Mouse (Mus musculus): ENCODE data around the gene Ms4a10. TPM values are rescaled to one million over a fixed set of nuclear protein-coding genes. Genes with fewer than 3 reads are reported as not detected.

The Ms4a10 gene
- polyA plus RNA-seq, 1 experiment from 2014 or later = not detected

GRCm38 (mm10) chr19:10949112-10949511 is 25.4 kb downstream of the Ms4a10 start, which contains the start of gene Ccdc86:
Ccdc86 (minus strand) TSS chr19:10949266.
- under 1% methylated on average over 30 of the region's 30 CpGs for WGBS
- peak; percentile 99 for ATAC-seq (replicated peaks; ENCODE audit: low FRiP score)
- no peaks in the 10 kb centered on the region for H3K27me3 ChIP-seq (ENCODE audit: control insufficient read depth, insufficient read depth, low read length)
- peak within 1 kb of the TSS; percentile 64 for H3K9ac ChIP-seq (ENCODE audit: low read length)
- H3K27ac ChIP-seq (ENCODE audit: low read depth, low read length) = no peak within 1 kb of the TSS
- peak within 1 kb of the TSS; percentile 92 for H3K4me2 ChIP-seq (ENCODE audit: low read depth, low read length, severe bottlenecking)
- H3K4me3 ChIP-seq (ENCODE audit: low read depth, low read length) = peak within 1 kb of the TSS; percentile 60
- DNase-seq (ENCODE audit: low spot score) = peak; percentile 98
- H3K9me3 ChIP-seq (ENCODE audit: control insufficient read depth, low read length) = no peaks in the 10 kb centered on the region
- H3K4me1 ChIP-seq (replicated peaks; ENCODE audit: control insufficient read depth, insufficient read depth, low read length) = peaks cover 7% of the 10 kb centered on the region; the same call in 1 of the 2 replicates
- H3K36me3 ChIP-seq (ENCODE audit: control insufficient read depth, insufficient read depth, low read length) = peaks cover 2% of the 10 kb centered on the region; the same call in 1 of the 2 replicates

- WGBS = under 1% methylated on average over 20 of the region's 20 CpGs
- Histone ChIP-seq H3K9me3 (ENCODE audit: control insufficient read depth, low read length) (no peaks in the 10 kb centered on the region), H3K9ac (ENCODE audit: low read length) (peak overlapping the region; percentile 64), H3K4me3 (ENCODE audit: low read depth, low read length) (peak overlapping the region; percentile 60), H3K27me3 (ENCODE audit: control insufficient read depth, insufficient read depth, low read length) (no peaks in the 10 kb centered on the region), H3K4me1 (replicated peaks; ENCODE audit: control insufficient read depth, insufficient read depth, low read length) (peaks cover 7% of the 10 kb centered on the region; the same call in 1 of the 2 replicates), H3K27ac (ENCODE audit: low read depth, low read length) (no peak overlapping the region), H3K36me3 (ENCODE audit: control insufficient read depth, insufficient read depth, low read length) (peaks cover 5% of the 10 kb centered on the region; the same call in 1 of the 2 replicates), H3K4me2 (ENCODE audit: low read depth, low read length, severe bottlenecking) (peak overlapping the region; percentile 92)
- no peak for ATAC-seq (replicated peaks; ENCODE audit: low FRiP score)
- no peak for DNase-seq (ENCODE audit: low spot score)
Observed at GRCm38 (mm10) chr19:10948416-10948815, 26.1 kb downstream of the Ms4a10 start.

DNA sequence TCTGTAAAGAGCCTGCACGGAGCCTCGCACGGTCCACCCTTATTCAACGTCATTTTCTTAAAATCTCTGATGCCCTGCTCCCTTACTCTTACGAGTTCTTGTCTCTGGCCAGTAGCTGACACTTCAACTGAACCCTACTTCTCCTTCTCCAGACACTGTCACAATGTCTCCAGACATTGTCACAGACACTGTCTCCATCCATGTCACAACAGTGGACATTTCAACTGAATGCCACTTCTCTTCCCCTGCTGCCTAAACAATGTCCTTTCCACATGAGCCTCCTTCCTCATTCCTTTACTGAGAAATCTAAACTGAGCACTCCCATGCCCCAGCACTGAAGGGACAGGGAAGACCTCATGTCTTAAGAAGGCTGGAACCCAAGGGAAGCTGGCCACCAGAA is 27.3 kb downstream of the Ms4a10 start:
- H3K4me1 ChIP-seq (replicated peaks; ENCODE audit: control insufficient read depth, insufficient read depth, low read length) = peaks cover 7% of the 10 kb centered on the region; the same call in 1 of the 2 replicates
- H3K4me3 ChIP-seq (ENCODE audit: low read depth, low read length) = peak overlapping the region; percentile 60
- peak overlapping the region; percentile 92 for H3K4me2 ChIP-seq (ENCODE audit: low read depth, low read length, severe bottlenecking)
- ATAC-seq (replicated peaks; ENCODE audit: low FRiP score) = no peak
- no peak overlapping the region for H3K27ac ChIP-seq (ENCODE audit: low read depth, low read length)
- H3K9ac ChIP-seq (ENCODE audit: low read length) = peak overlapping the region; percentile 64; the same call in 1 of the 2 replicates
- WGBS = 91% methylated on average over 5 of the region's 5 CpGs
- H3K9me3 ChIP-seq (ENCODE audit: control insufficient read depth, low read length) = no peaks in the 10 kb centered on the region
- H3K27me3 ChIP-seq (ENCODE audit: control insufficient read depth, insufficient read depth, low read length) = no peaks in the 10 kb centered on the region
- DNase-seq (ENCODE audit: low spot score) = no peak
- peaks cover 7% of the 10 kb centered on the region; the same call in 1 of the 2 replicates for H3K36me3 ChIP-seq (ENCODE audit: control insufficient read depth, insufficient read depth, low read length)

GRCm38 (mm10) chr19:10946506-10946905 is 28.0 kb downstream of the Ms4a10 start:
- no peak overlapping the region for H3K27ac ChIP-seq (ENCODE audit: low read depth, low read length)
- no peak overlapping the region for H3K4me2 ChIP-seq (ENCODE audit: low read depth, low read length, severe bottlenecking)
- H3K9me3 ChIP-seq (ENCODE audit: control insufficient read depth, low read length) = no peaks in the 10 kb centered on the region
- no peaks in the 10 kb centered on the region for H3K27me3 ChIP-seq (ENCODE audit: control insufficient read depth, insufficient read depth, low read length)
- peaks cover 7% of the 10 kb centered on the region; the same call in 1 of the 2 replicates for H3K36me3 ChIP-seq (ENCODE audit: control insufficient read depth, insufficient read depth, low read length)
- DNase-seq (ENCODE audit: low spot score) (no peak), ATAC-seq (replicated peaks; ENCODE audit: low FRiP score) (no peak)
- no peak overlapping the region; the same call in 1 of the 2 replicates for H3K9ac ChIP-seq (ENCODE audit: low read length)
- H3K4me3 ChIP-seq (ENCODE audit: low read depth, low read length) = no peak overlapping the region
- H3K4me1 ChIP-seq (replicated peaks; ENCODE audit: control insufficient read depth, insufficient read depth, low read length) = peaks cover 7% of the 10 kb centered on the region; the same call in 1 of the 2 replicates
- WGBS = 87% methylated on average over 3 of the region's 3 CpGs

DNA sequence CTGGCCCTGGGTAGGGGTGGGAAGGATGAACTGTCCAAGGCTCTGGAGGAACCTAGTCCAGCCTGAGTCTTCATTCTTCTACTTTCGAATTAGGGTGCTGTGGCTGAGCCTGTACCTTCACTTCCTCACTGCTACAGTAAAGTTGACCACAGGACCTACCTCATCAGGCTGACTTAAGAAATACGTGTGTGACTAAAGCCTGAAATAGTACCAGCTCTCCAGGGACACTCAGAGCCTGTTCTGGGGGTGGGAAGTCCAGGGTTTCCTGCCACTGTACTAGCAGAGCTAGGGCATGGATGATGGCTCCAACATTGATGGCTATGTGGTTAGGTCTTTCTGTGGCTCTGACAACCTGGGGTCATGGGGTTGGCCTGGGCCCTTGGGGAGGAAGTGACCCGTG is 30.5 kb downstream of the Ms4a10 start:
- H3K27ac ChIP-seq (ENCODE audit: low read depth, low read length) = no peak overlapping the region
- no peak for ATAC-seq (replicated peaks; ENCODE audit: low FRiP score)
- H3K4me1 ChIP-seq (replicated peaks; ENCODE audit: control insufficient read depth, insufficient read depth, low read length) = peaks cover 13% of the 10 kb centered on the region; the same call in 1 of the 2 replicates
- H3K4me2 ChIP-seq (ENCODE audit: low read depth, low read length, severe bottlenecking) = no peak overlapping the region
- H3K36me3 ChIP-seq (ENCODE audit: control insufficient read depth, insufficient read depth, low read length) = peaks cover 7% of the 10 kb centered on the region; the same call in 1 of the 2 replicates
- no peak for DNase-seq (ENCODE audit: low spot score)
- no peaks in the 10 kb centered on the region for H3K27me3 ChIP-seq (ENCODE audit: control insufficient read depth, insufficient read depth, low read length)
- H3K4me3 ChIP-seq (ENCODE audit: low read depth, low read length) = no peak overlapping the region
- H3K9me3 ChIP-seq (ENCODE audit: control insufficient read depth, low read length) = no peaks in the 10 kb centered on the region
- WGBS = 85% methylated on average over 3 of the region's 3 CpGs
- H3K9ac ChIP-seq (ENCODE audit: low read length) = no peak overlapping the region

DNA sequence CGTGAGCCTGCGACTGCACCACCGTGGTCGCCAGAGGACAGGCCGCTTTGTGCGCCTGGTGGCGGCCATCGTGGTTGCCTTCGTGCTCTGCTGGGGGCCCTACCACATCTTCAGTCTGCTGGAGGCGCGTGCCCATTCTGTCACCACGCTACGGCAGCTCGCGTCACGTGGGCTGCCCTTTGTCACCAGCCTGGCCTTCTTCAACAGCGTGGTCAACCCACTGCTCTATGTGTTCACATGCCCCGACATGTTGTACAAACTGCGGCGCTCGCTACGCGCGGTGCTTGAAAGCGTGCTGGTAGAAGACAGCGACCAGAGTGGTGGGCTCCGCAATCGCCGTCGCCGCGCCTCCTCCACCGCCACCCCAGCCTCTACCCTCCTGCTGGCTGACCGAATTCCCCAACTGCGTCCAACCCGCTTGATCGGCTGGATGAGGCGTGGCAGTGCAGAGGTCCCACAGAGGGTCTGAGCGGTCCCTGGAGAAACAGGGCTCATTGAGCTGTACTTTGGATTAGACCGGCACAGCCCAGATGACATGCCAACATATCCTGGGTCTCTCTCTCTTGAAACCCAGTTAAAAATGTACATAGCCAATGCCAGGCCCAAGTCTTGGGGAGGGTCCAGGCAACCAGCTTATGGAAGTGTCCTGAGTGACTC is 33.5 kb downstream of the Ms4a10 start:
- ATAC-seq (replicated peaks; ENCODE audit: low FRiP score) = peak; percentile 84
- Histone ChIP-seq H3K4me1 (replicated peaks; ENCODE audit: control insufficient read depth, insufficient read depth, low read length) (peaks cover 6% of the 10 kb centered on the region; the same call in 1 of the 2 replicates), H3K4me3 (ENCODE audit: low read depth, low read length) (peak overlapping the region; percentile 31), H3K9ac (ENCODE audit: low read length) (peak overlapping the region; percentile 59), H3K27ac (ENCODE audit: low read depth, low read length) (no peak overlapping the region; the same call in 1 of the 2 replicates), H3K36me3 (ENCODE audit: control insufficient read depth, insufficient read depth, low read length) (peaks cover 7% of the 10 kb centered on the region; the same call in 1 of the 2 replicates), H3K4me2 (ENCODE audit: low read depth, low read length, severe bottlenecking) (peak overlapping the region; percentile 61), H3K9me3 (ENCODE audit: control insufficient read depth, low read length) (no peaks in the 10 kb centered on the region), H3K27me3 (ENCODE audit: control insufficient read depth, insufficient read depth, low read length) (no peaks in the 10 kb centered on the region)
- peak; percentile 80 for DNase-seq (ENCODE audit: low spot score)
- WGBS = 2% methylated on average over 40 of the region's 40 CpGs

DNA sequence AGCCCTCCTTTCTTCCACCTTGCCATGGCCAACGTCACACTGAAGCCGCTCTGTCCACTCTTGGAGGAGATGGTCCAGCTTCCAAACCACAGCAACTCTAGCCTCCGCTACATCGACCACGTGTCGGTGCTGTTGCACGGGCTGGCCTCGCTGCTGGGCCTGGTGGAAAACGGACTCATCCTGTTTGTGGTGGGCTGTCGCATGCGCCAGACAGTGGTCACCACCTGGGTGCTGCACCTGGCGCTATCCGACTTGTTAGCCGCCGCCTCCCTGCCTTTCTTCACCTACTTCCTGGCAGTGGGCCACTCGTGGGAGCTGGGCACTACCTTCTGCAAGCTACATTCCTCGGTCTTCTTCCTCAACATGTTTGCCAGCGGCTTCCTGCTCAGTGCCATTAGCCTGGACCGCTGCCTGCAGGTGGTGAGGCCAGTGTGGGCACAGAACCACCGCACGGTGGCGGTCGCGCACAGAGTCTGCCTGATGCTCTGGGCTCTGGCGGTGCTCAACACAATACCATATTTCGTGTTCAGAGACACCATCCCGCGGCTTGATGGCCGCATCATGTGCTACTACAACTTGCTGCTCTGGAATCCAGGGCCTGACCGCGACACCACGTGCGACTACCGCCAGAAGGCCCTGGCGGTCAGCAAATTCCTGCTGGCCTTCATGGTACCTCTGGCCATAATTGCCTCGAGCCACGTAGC is 34.2 kb downstream of the Ms4a10 start:
- Histone ChIP-seq H3K27ac (ENCODE audit: low read depth, low read length) (no peak overlapping the region; the same call in 1 of the 2 replicates), H3K4me2 (ENCODE audit: low read depth, low read length, severe bottlenecking) (peak overlapping the region; percentile 61), H3K36me3 (ENCODE audit: control insufficient read depth, insufficient read depth, low read length) (peaks cover 7% of the 10 kb centered on the region; the same call in 1 of the 2 replicates), H3K9ac (ENCODE audit: low read length) (peak overlapping the region; percentile 59), H3K9me3 (ENCODE audit: control insufficient read depth, low read length) (no peaks in the 10 kb centered on the region), H3K4me3 (ENCODE audit: low read depth, low read length) (peak overlapping the region; percentile 31), H3K4me1 (replicated peaks; ENCODE audit: control insufficient read depth, insufficient read depth, low read length) (peaks cover 6% of the 10 kb centered on the region; the same call in 1 of the 2 replicates), H3K27me3 (ENCODE audit: control insufficient read depth, insufficient read depth, low read length) (no peaks in the 10 kb centered on the region)
- 18% methylated on average over 37 of the region's 37 CpGs for WGBS
- ATAC-seq (replicated peaks; ENCODE audit: low FRiP score) = peak; percentile 93
- peak; percentile 94 for DNase-seq (ENCODE audit: low spot score)

DNA sequence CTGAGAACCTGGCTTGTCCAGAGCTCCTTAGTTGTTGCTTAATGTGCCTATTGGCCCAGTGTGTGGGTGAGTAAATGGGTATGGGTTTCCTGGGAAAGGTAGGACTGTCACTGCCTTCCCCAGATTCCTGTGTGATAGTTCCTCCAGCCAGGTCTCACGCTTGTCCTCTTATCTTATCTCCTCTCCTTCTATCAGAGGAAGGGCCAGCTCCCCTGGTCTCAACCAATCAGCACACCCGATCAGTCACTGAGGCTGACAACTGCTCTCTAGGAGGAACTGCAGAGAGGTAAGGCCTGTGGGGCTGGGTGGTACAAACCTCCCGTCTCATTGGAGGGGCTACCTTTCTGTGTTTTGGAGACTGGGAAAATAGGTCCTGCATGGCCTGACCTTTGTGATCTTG is 35.7 kb downstream of the Ms4a10 start:
- 74% methylated on average over 3 of the region's 3 CpGs for WGBS
- no peak overlapping the region for H3K9ac ChIP-seq (ENCODE audit: low read length)

More for the DNA sequence above, 35.7 kb downstream of the Ms4a10 start:
- Histone ChIP-seq H3K27me3 (ENCODE audit: control insufficient read depth, insufficient read depth, low read length) (no peaks in the 10 kb centered on the region), H3K36me3 (ENCODE audit: control insufficient read depth, insufficient read depth, low read length) (peaks cover 2% of the 10 kb centered on the region; the same call in 1 of the 2 replicates), H3K9me3 (ENCODE audit: control insufficient read depth, low read length) (no peaks in the 10 kb centered on the region), H3K4me1 (replicated peaks; ENCODE audit: control insufficient read depth, insufficient read depth, low read length) (peaks cover 6% of the 10 kb centered on the region; the same call in 1 of the 2 replicates), H3K4me2 (ENCODE audit: low read depth, low read length, severe bottlenecking) (no peak overlapping the region), H3K27ac (ENCODE audit: low read depth, low read length) (no peak overlapping the region), H3K4me3 (ENCODE audit: low read depth, low read length) (no peak overlapping the region)
- no peak for DNase-seq (ENCODE audit: low spot score)
- no peak for ATAC-seq (replicated peaks; ENCODE audit: low FRiP score)

All from forebrain, embryonic 11.5 days (tissue).